Mouse (Mus musculus): Measurements from ENCODE around the gene Fev.

- no peak for TF ChIP-seq POLR2A (IDR thresholded peaks at IDR 0.05; ENCODE audit: borderline replicate concordance, low read depth, low read length)
- TF ChIP-seq CTCF (IDR thresholded peaks at IDR 0.05; ENCODE audit: low read depth, low read length): no peak
Observed at GRCm38 (mm10) chr1:74927621-74928296, 42.5 kb upstream of the Fev start.
